Mouse (Mus musculus) hindbrain, embryonic 10.5 days (tissue): ENCODE measurements around the gene Dmwd. TPM values are rescaled to one million over a fixed set of nuclear protein-coding genes. Genes with fewer than 3 reads are reported as not detected.

Source experiments
- DNase-seq: peaks from one replicate; pipeline ENCODE4 v3.0.0-alpha.2; 2017; ENCODE audit warnings: low spot score
- H3K27ac ChIP-seq: fragments of 300-500 bp; sonication (generic); 2 replicates; pipeline ENCODE4 v1.5.1; 2016; ENCODE audit warnings: mild to moderate bottlenecking, moderate library complexity
- H3K27me3 ChIP-seq: fragments of 300-500 bp; sonication (generic); 2 replicates; pipeline ENCODE4 v1.6.1; 2016; ENCODE audit warnings: mild to moderate bottlenecking; ENCODE audit not compliant: poor library complexity, insufficient read depth, severe bottlenecking
- H3K36me3 ChIP-seq: fragments of 300-500 bp; sonication (generic); 2 replicates; pipeline ENCODE4 v1.6.1; 2016; ENCODE audit warnings: mild to moderate bottlenecking, moderate library complexity
- H3K4me1 ChIP-seq: fragments of 300-500 bp; sonication (generic); replicated peaks from 2 replicates; pipeline ENCODE4 v1.6.1; 2016; ENCODE audit warnings: mild to moderate bottlenecking
- H3K4me3 ChIP-seq: fragments of 300-500 bp; sonication (generic); 2 replicates; pipeline ENCODE4 v1.5.1; 2016; ENCODE audit warnings: mild to moderate bottlenecking, moderate library complexity
- H3K9me3 ChIP-seq: fragments of 300-500 bp; sonication (generic); 2 replicates; pipeline ENCODE4 v1.6.1; 2016; ENCODE audit warnings: mild to moderate bottlenecking, moderate library complexity
- WGBS: fragments of 180-500 bp; shearing (Covaris S2); methylation state at CpG from one replicate; pipeline ENCODE4 v1.1.7; 2016; 5-methylcytosine and 5-hydroxymethylcytosine counted together
- polyA plus RNA-seq: library from polyadenylated mRNA; unstranded; fragments of >200 nt; fragmentation: Nextera tagmentation; extraction: Ambion mirVana; gene quantifications from 2 replicates; pipeline ENCODE4 v1.2.1, GENCODE M21; 2016

Dmwd gene
- polyA plus RNA-seq, 1 experiment from 2014 or later, result 20.7 TPM

- Histone ChIP-seq H3K4me3 (no peak overlapping the region), H3K4me1 (peaks cover 29% of the 10 kb centered on the region), H3K36me3 (peaks cover 21% of the 10 kb centered on the region), H3K27ac (no peak overlapping the region), H3K27me3 (no peaks in the 10 kb centered on the region), H3K9me3 (no peaks in the 10 kb centered on the region)
- 90% methylated on average over 1 of the region's 1 CpGs for WGBS
- no peak for DNase-seq
Observed at GRCm38 (mm10) chr7:19100290-19100689, 24.3 kb downstream of the Dmwd start.

GRCm38 (mm10) chr7:19103741-19104140, 27.7 kb downstream of the Dmwd start:
- Histone ChIP-seq H3K27me3 (no peaks in the 10 kb centered on the region), H3K36me3 (no peaks in the 10 kb centered on the region), H3K4me1 (0 out of 2 replicates have a peak, but pooled peaks cover 2% of the 10 kb centered on the region), H3K9me3 (no peaks in the 10 kb centered on the region), H3K4me3 (no peak overlapping the region), H3K27ac (no peak overlapping the region)
- no peak for DNase-seq

GRCm38 (mm10) chr7:19104486-19104885, 28.5 kb downstream of the Dmwd start:
- H3K4me1 ChIP-seq, result no peaks in the 10 kb centered on the region
- H3K36me3 ChIP-seq, result no peaks in the 10 kb centered on the region
- H3K4me3 ChIP-seq, result no peak overlapping the region
- H3K27ac ChIP-seq, result no peak overlapping the region
- no peak for DNase-seq
- H3K9me3 ChIP-seq, result no peaks in the 10 kb centered on the region
- 83% methylated on average over 2 of the region's 2 CpGs for WGBS
- H3K27me3 ChIP-seq, result no peaks in the 10 kb centered on the region

GRCm38 (mm10) chr7:19107436-19107835, 31.4 kb downstream of the Dmwd start:
- no peaks in the 10 kb centered on the region for H3K36me3 ChIP-seq
- 59% methylated on average over 3 of the region's 3 CpGs for WGBS

GRCm38 (mm10) chr7:19109565-19109964, 33.5 kb downstream of the Dmwd start:
- no peak for DNase-seq
- H3K4me3 ChIP-seq, result no peak overlapping the region
- H3K9me3 ChIP-seq, result no peaks in the 10 kb centered on the region
- no peaks in the 10 kb centered on the region for H3K36me3 ChIP-seq
- H3K27me3 ChIP-seq, result no peaks in the 10 kb centered on the region
- no peaks in the 10 kb centered on the region for H3K4me1 ChIP-seq
- H3K27ac ChIP-seq, result no peak overlapping the region
- 83% methylated on average over 1 of the region's 1 CpGs for WGBS

More at GRCm38 (mm10) chr7:19107436-19107835, 31.4 kb downstream of the Dmwd start:
- Histone ChIP-seq H3K4me3 (no peak overlapping the region), H3K4me1 (no peaks in the 10 kb centered on the region), H3K27me3 (no peaks in the 10 kb centered on the region), H3K9me3 (no peaks in the 10 kb centered on the region), H3K27ac (no peak overlapping the region)
- DNase-seq, result no peak

GRCm38 (mm10) chr7:19118028-19118771, 42.2 kb downstream of the Dmwd start, which contains the start of gene Gm4969:
TSS of gene Gm4969 (minus strand) at chr7:19118368.
- H3K9me3 ChIP-seq, result peaks cover 15% of the 10 kb centered on the region
- WGBS, result 21% methylated on average over 64 of the region's 64 CpGs
- peak within 1 kb of the TSS; percentile 41 for H3K4me3 ChIP-seq
- peaks cover 6% of the 10 kb centered on the region; the same call in 1 of the 2 replicates for H3K36me3 ChIP-seq
- H3K4me1 ChIP-seq, result peaks cover 23% of the 10 kb centered on the region
- peaks cover 10% of the 10 kb centered on the region for H3K27me3 ChIP-seq
- H3K27ac ChIP-seq, result peak within 1 kb of the TSS; percentile 66; the same call in 1 of the 2 replicates
- peak; percentile 67 for DNase-seq

- Histone ChIP-seq H3K4me1 (peaks cover 23% of the 10 kb centered on the region), H3K9me3 (peaks cover 15% of the 10 kb centered on the region), H3K4me3 (peak overlapping the region; percentile 68; the same call in 1 of the 2 replicates), H3K36me3 (peaks cover 6% of the 10 kb centered on the region; the same call in 1 of the 2 replicates), H3K27ac (no peak overlapping the region), H3K27me3 (peaks cover 10% of the 10 kb centered on the region)
- DNase-seq, result peak; percentile 8
- WGBS, result 91% methylated on average over 8 of the region's 8 CpGs
Observed at GRCm38 (mm10) chr7:19119083-19119482, 43.1 kb downstream of the Dmwd start.

GRCm38 (mm10) chr7:19119631-19120429, 43.8 kb downstream of the Dmwd start, which contains the start of gene Fbxo46:
TSS of gene Fbxo46 (plus strand) at chr7:19119859.
- peaks cover 23% of the 10 kb centered on the region for H3K4me1 ChIP-seq
- H3K36me3 ChIP-seq, result peaks cover 6% of the 10 kb centered on the region; the same call in 1 of the 2 replicates

GRCm38 (mm10) chr7:19121686-19122085, 45.7 kb downstream of the Dmwd start:
- Histone ChIP-seq H3K4me1 (peaks cover 23% of the 10 kb centered on the region), H3K36me3 (peaks cover 15% of the 10 kb centered on the region; the same call in 1 of the 2 replicates), H3K27ac (no peak overlapping the region), H3K4me3 (no peak overlapping the region), H3K27me3 (peaks cover 10% of the 10 kb centered on the region), H3K9me3 (peaks cover 12% of the 10 kb centered on the region)
- no peak for DNase-seq
- 91% methylated on average over 4 of the region's 4 CpGs for whole genome bisulfite sequencing

More at GRCm38 (mm10) chr7:19119631-19120429, 43.8 kb downstream of the Dmwd start, which contains the start of gene Fbxo46:
- H3K9me3 ChIP-seq, result peaks cover 15% of the 10 kb centered on the region
- 3% methylated on average over 34 of the region's 34 CpGs for WGBS
- H3K4me3 ChIP-seq, result peak within 1 kb of the TSS; percentile 68
- peak within 1 kb of the TSS; percentile 88 for H3K27ac ChIP-seq
- DNase-seq, result peak; percentile 92
- H3K27me3 ChIP-seq, result peaks cover 10% of the 10 kb centered on the region

GRCm38 (mm10) chr7:19124713-19125112, 48.7 kb downstream of the Dmwd start:
- Histone ChIP-seq H3K4me1 (peaks cover 15% of the 10 kb centered on the region), H3K4me3 (no peak overlapping the region), H3K27me3 (no peaks in the 10 kb centered on the region), H3K36me3 (peaks cover 34% of the 10 kb centered on the region), H3K27ac (no peak overlapping the region), H3K9me3 (no peaks in the 10 kb centered on the region)
- 89% methylated on average over 6 of the region's 6 CpGs for WGBS
- no peak for DNase-seq

GRCm38 (mm10) chr7:19127744-19128143, 51.7 kb downstream of the Dmwd start:
- DNase-seq, result no peak
- H3K4me1 ChIP-seq, result peaks cover 17% of the 10 kb centered on the region
- H3K27me3 ChIP-seq, result no peaks in the 10 kb centered on the region
- H3K36me3 ChIP-seq, result peaks cover 32% of the 10 kb centered on the region; the same call in 1 of the 2 replicates
- no peak overlapping the region for H3K27ac ChIP-seq
- H3K4me3 ChIP-seq, result no peak overlapping the region
- H3K9me3 ChIP-seq, result no peaks in the 10 kb centered on the region
- WGBS, result 95% methylated on average over 5 of the region's 5 CpGs

GRCm38 (mm10) chr7:19129396-19129795, 53.4 kb downstream of the Dmwd start:
- no peak for DNase-seq
- H3K36me3 ChIP-seq, result peaks cover 37% of the 10 kb centered on the region
- no peak overlapping the region for H3K27ac ChIP-seq
- no peaks in the 10 kb centered on the region for H3K9me3 ChIP-seq
- H3K27me3 ChIP-seq, result no peaks in the 10 kb centered on the region
- peaks cover 17% of the 10 kb centered on the region for H3K4me1 ChIP-seq
- WGBS, result 94% methylated on average over 5 of the region's 5 CpGs
- H3K4me3 ChIP-seq, result no peak overlapping the region
